Mouse (Mus musculus) left cerebral cortex, adult 11 months (tissue): ENCODE results near the gene Naa16.

Experiments
- DNase-seq: peaks from one replicate; pipeline ENCODE4 v3.0.0; 2022; ENCODE audit warnings: low spot score

The Naa16 gene

GRCm38 (mm10) chr14:79298314-79298992, 92.1 kb downstream of the Naa16 start:
- DNase-seq, result no peak

- no peak for DNase-seq
Observed at GRCm38 (mm10) chr14:79296836-79297235, 93.7 kb downstream of the Naa16 start.

GRCm38 (mm10) chr14:79296201-79296600, 94.4 kb downstream of the Naa16 start:
- DNase-seq, result no peak

GRCm38 (mm10) chr14:79295579-79295978, 95.0 kb downstream of the Naa16 start:
- no peak for DNase-seq

GRCm38 (mm10) chr14:79294950-79295349, 95.6 kb downstream of the Naa16 start:
- no peak for DNase-seq

- no peak for DNase-seq
Observed at GRCm38 (mm10) chr14:79294051-79294814, 96.3 kb downstream of the Naa16 start.

- no peak for DNase-seq
Observed at GRCm38 (mm10) chr14:79293119-79293780, 97.3 kb downstream of the Naa16 start.

GRCm38 (mm10) chr14:79291629-79292028, 98.9 kb downstream of the Naa16 start:
- no peak for DNase-seq

GRCm38 (mm10) chr14:79290683-79291425, 99.7 kb downstream of the Naa16 start:
- DNase-seq, result no peak

- DNase-seq, result no peak
Observed at GRCm38 (mm10) chr14:79289909-79290308, 100.7 kb downstream of the Naa16 start.

GRCm38 (mm10) chr14:79288280-79288679, 102.3 kb downstream of the Naa16 start:
- DNase-seq, result no peak

- DNase-seq, result no peak
Observed at GRCm38 (mm10) chr14:79287251-79287863, 103.2 kb downstream of the Naa16 start.

GRCm38 (mm10) chr14:79285549-79285948, 105.0 kb downstream of the Naa16 start:
- no peak for DNase-seq

GRCm38 (mm10) chr14:79284616-79285015, 106.0 kb downstream of the Naa16 start:
- DNase-seq, result no peak

- DNase-seq, result no peak
Observed at GRCm38 (mm10) chr14:79283952-79284351, 106.6 kb downstream of the Naa16 start.

GRCm38 (mm10) chr14:79281894-79282553, 108.6 kb downstream of the Naa16 start:
- DNase-seq, result no peak

GRCm38 (mm10) chr14:79280456-79280855, 110.1 kb downstream of the Naa16 start:
- DNase-seq, result no peak

- DNase-seq, result no peak
Observed at GRCm38 (mm10) chr14:79279494-79279893, 111.1 kb downstream of the Naa16 start.

GRCm38 (mm10) chr14:79278927-79279326, 111.7 kb downstream of the Naa16 start:
- no peak for DNase-seq

- no peak for DNase-seq
Observed at GRCm38 (mm10) chr14:79277922-79278321, 112.7 kb downstream of the Naa16 start.

GRCm38 (mm10) chr14:79275870-79276395, 114.6 kb downstream of the Naa16 start:
- no peak for DNase-seq
